Mouse (Mus musculus): Measurements from ENCODE around the gene Cd164l2.

DNA sequence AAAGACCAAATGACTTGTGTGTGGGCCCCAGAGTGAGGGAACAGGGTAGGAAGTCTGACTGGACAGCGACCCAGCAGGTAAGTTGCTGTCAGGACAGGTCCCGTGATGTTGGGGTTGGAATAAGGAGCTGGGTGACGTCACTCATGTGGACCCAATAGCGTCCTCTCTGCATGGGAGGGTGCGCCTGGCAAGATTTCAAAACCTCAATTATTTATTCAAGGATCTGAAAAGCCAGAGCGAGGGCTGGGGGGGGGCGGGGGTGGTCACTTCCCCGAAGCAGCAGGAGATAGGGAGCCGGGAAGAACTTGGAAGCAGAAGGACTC is 1.3 kb downstream of the Cd164l2 start:
- no peak for TF ChIP-seq POLR2A (IDR thresholded peaks at IDR 0.05; ENCODE audit: control insufficient read depth, low read depth, low read length)
- no peak for TF ChIP-seq CTCF (IDR thresholded peaks at IDR 0.05; ENCODE audit: control insufficient read depth, insufficient read depth, insufficient replicate concordance, low read depth, low read length)

All from testis, adult 2 months (tissue).